Comparison of ENCODE assay signal across 9 mouse cellular contexts in genomic region chr13:59834786-59835452, GRCm38 (mm10). TPM values are rescaled to one million over a fixed set of nuclear protein-coding genes. Genes with fewer than 3 reads are reported as not detected.
DNase-seq lines count a peak whose midpoint lies in the region; ATAC-seq and TF ChIP-seq lines count a peak whose summit lies in the region.
"Had no signal": no experiment of that assay in that cellular context is flagged by ENCODE, and none has a peak within 500 bp of the region (broad histone marks: within the 10 kb centered on the region; RNA-seq: fewer than 3 reads in every experiment).

No protein-coding gene starts in this region.

- no peaks in the 10 kb centered on the region for H3K36me3 ChIP-seq in forebrain, embryonic 15.5 days
- no peaks in the 10 kb centered on the region for H3K36me3 ChIP-seq in forebrain, embryonic 12.5 days (replicated peaks)
- no peaks in the 10 kb centered on the region for H3K36me3 ChIP-seq in limb, embryonic 12.5 days
- no peaks in the 10 kb centered on the region for H3K36me3 ChIP-seq in hindbrain, embryonic 14.5 days (replicated peaks; ENCODE audit: control insufficient read depth, insufficient read depth)

- no peak overlapping the region for H3K4me2 ChIP-seq in forebrain, embryonic 15.5 days (replicated peaks)
- H3K4me2 ChIP-seq in forebrain, embryonic 12.5 days = no peak overlapping the region
- H3K4me2 ChIP-seq in limb, embryonic 12.5 days = no peak overlapping the region
- H3K4me2 ChIP-seq in hindbrain, embryonic 14.5 days (replicated peaks) = no peak overlapping the region

- no peaks in the 10 kb centered on the region for H3K4me1 ChIP-seq in forebrain, embryonic 15.5 days
- no peaks in the 10 kb centered on the region for H3K4me1 ChIP-seq in forebrain, embryonic 12.5 days
- no peaks in the 10 kb centered on the region; the same call in 1 of the 2 replicates for H3K4me1 ChIP-seq in limb, embryonic 12.5 days (replicated peaks)
- peaks cover 10% of the 10 kb centered on the region for H3K4me1 ChIP-seq in olfactory bulb, adult 2 months (ENCODE audit: control insufficient read depth, insufficient read depth, low read length)
- H3K4me1 ChIP-seq in hindbrain, embryonic 14.5 days (replicated peaks; ENCODE audit: control insufficient read depth, insufficient read depth, low read length) = no peaks in the 10 kb centered on the region

- no peak overlapping the region for H3K27ac ChIP-seq in forebrain, embryonic 15.5 days (replicated peaks)
- H3K27ac ChIP-seq in forebrain, embryonic 12.5 days = no peak overlapping the region
- H3K27ac ChIP-seq in limb, embryonic 12.5 days = 0 out of 2 replicates have a peak overlapping the region, but pooled peaks have one; percentile 2
- H3K27ac ChIP-seq in olfactory bulb, adult 2 months (ENCODE audit: insufficient read depth, low read depth, low read length) = peak overlapping the region; percentile 92
- H3K27ac ChIP-seq in hindbrain, embryonic 14.5 days = no peak overlapping the region

- no peak for TF ChIP-seq CTCF in olfactory bulb, adult 2 months (IDR thresholded peaks at IDR 0.05; ENCODE audit: insufficient read depth, low read depth, low read length)

- ATAC-seq in forebrain, embryonic 15.5 days (replicated peaks) = 0 out of 2 replicates have a peak, but pooled peaks have one; percentile 23
- no peak for ATAC-seq in forebrain, embryonic 12.5 days (ENCODE audit: low FRiP score)
- ATAC-seq in limb, embryonic 12.5 days (ENCODE audit: insufficient number of reproducible peaks, insufficient read depth, low FRiP score, low TSS enrichment, low read depth) = no peak
- ATAC-seq in hindbrain, embryonic 14.5 days (ENCODE audit: low FRiP score) = no peak; the same call in 1 of the 2 replicates

- no peak overlapping the region for H3K4me3 ChIP-seq in forebrain, embryonic 15.5 days
- no peak overlapping the region for H3K4me3 ChIP-seq in forebrain, embryonic 12.5 days (replicated peaks)
- H3K4me3 ChIP-seq in limb, embryonic 12.5 days (replicated peaks) = no peak overlapping the region
- H3K4me3 ChIP-seq in olfactory bulb, adult 2 months (ENCODE audit: insufficient read depth, low read depth, low read length) = no peak overlapping the region
- H3K4me3 ChIP-seq in hindbrain, embryonic 14.5 days (replicated peaks; ENCODE audit: low read length) = no peak overlapping the region

- no peaks in the 10 kb centered on the region for H3K9me3 ChIP-seq in forebrain, embryonic 15.5 days
- H3K9me3 ChIP-seq in forebrain, embryonic 12.5 days = no peaks in the 10 kb centered on the region
- no peaks in the 10 kb centered on the region for H3K9me3 ChIP-seq in limb, embryonic 12.5 days
- H3K9me3 ChIP-seq in hindbrain, embryonic 14.5 days (ENCODE audit: control insufficient read depth, low read length) = no peaks in the 10 kb centered on the region

- peak; percentile 29 to 31 for DNase-seq in thymus, adult 18-20 months
- DNase-seq in thymus, postnatal 0 days (ENCODE audit: low spot score) = no peak
- no peak for DNase-seq in testis, postnatal 14 days (ENCODE audit: low spot score)
- DNase-seq in hindbrain, embryonic 14.5 days (ENCODE audit: low spot score) = no peak

- WGBS in forebrain, embryonic 15.5 days = 51% methylated on average over 4 of the region's 4 CpGs
- WGBS in forebrain, embryonic 12.5 days = 72% methylated on average over 4 of the region's 4 CpGs
- 70% methylated on average over 4 of the region's 4 CpGs for WGBS in limb, embryonic 12.5 days
- 7% methylated on average over 4 of the region's 4 CpGs for WGBS in olfactory bulb, adult 2 months
- WGBS in hindbrain, embryonic 14.5 days = 59% methylated on average over 4 of the region's 4 CpGs

- TF ChIP-seq POLR2A in olfactory bulb, adult 2 months (IDR thresholded peaks at IDR 0.05; ENCODE audit: insufficient read depth, low read depth, low read length) = no peak

- H3K9ac ChIP-seq in forebrain, embryonic 15.5 days (replicated peaks) = no peak overlapping the region
- no peak overlapping the region for H3K9ac ChIP-seq in forebrain, embryonic 12.5 days
- H3K9ac ChIP-seq in limb, embryonic 12.5 days (replicated peaks) = no peak overlapping the region
- H3K9ac ChIP-seq in hindbrain, embryonic 14.5 days = no peak overlapping the region

- no peaks in the 10 kb centered on the region for H3K27me3 ChIP-seq in forebrain, embryonic 15.5 days
- H3K27me3 ChIP-seq in forebrain, embryonic 12.5 days = no peaks in the 10 kb centered on the region
- no peaks in the 10 kb centered on the region for H3K27me3 ChIP-seq in limb, embryonic 12.5 days
- H3K27me3 ChIP-seq in hindbrain, embryonic 14.5 days (ENCODE audit: control insufficient read depth, insufficient read depth, low read length) = no peaks in the 10 kb centered on the region

RNA-seq across cellular contexts. Expression of gene Tut7, which starts 12.0 kb away (rescaled TPM):
- 54.9 and 58.9 TPM in 2 replicates for polyA plus RNA-seq in forebrain, embryonic 15.5 days (2015; fragmentation: Nextera tagmentation; extraction: Ambion mirVana)
- polyA plus RNA-seq in forebrain, embryonic 12.5 days (2016; fragmentation: Nextera tagmentation; extraction: Ambion mirVana) = 63.8 and 64.2 TPM in 2 replicates
- polyA plus RNA-seq in thymus, postnatal 0 days (2015; fragmentation: Nextera tagmentation; extraction: Ambion mirVana) = 52.1 and 68.0 TPM in 2 replicates
- 56.0 and 56.5 TPM in 2 replicates for polyA plus RNA-seq in limb, embryonic 12.5 days (2016; fragmentation: Nextera tagmentation; extraction: Ambion mirVana)
- polyA plus RNA-seq in olfactory bulb, adult 2 months (2012; ENCODE audit: insufficient read depth, insufficient read length, low replicate concordance, missing spikeins) = 457 TPM in 1 of 2 replicates, not detected in the other
- 42.8 and 43.1 TPM in 2 replicates for polyA plus RNA-seq in hindbrain, embryonic 14.5 days (2014; fragmentation: Nextera tagmentation; extraction: Ambion mirVana)

RNA-seq across cellular contexts. Expression of gene Gm49354, which starts 52.9 kb away (rescaled TPM):
- not detected in 2 replicates for polyA plus RNA-seq in forebrain, embryonic 15.5 days (2015; fragmentation: Nextera tagmentation; extraction: Ambion mirVana)
- not detected in 2 replicates for polyA plus RNA-seq in forebrain, embryonic 12.5 days (2016; fragmentation: Nextera tagmentation; extraction: Ambion mirVana)
- polyA plus RNA-seq in thymus, postnatal 0 days (2015; fragmentation: Nextera tagmentation; extraction: Ambion mirVana) = not detected in 2 replicates
- polyA plus RNA-seq in limb, embryonic 12.5 days (2016; fragmentation: Nextera tagmentation; extraction: Ambion mirVana) = not detected in 2 replicates
- not detected in 2 replicates for polyA plus RNA-seq in olfactory bulb, adult 2 months (2012; ENCODE audit: insufficient read depth, insufficient read length, low replicate concordance, missing spikeins)
- polyA plus RNA-seq in hindbrain, embryonic 14.5 days (2014; fragmentation: Nextera tagmentation; extraction: Ambion mirVana) = not detected in 2 replicates
- polyA plus RNA-seq: C2C12 had no signal

Comparison
In these comparisons a context has a peak if more than half of its experiments do, and no peak if none do; other contexts are left out.
1. DNase-seq: peak in thymus, adult 18-20 months (2 of 2); none in thymus, postnatal 0 days (single experiment), testis, postnatal 14 days (single experiment) and hindbrain, embryonic 14.5 days (single experiment).
2. H3K27ac ChIP-seq: peak in limb, embryonic 12.5 days (single experiment) and olfactory bulb, adult 2 months (single experiment); none in forebrain, embryonic 15.5 days (single experiment), forebrain, embryonic 12.5 days (single experiment) and hindbrain, embryonic 14.5 days (single experiment).